Mouse (Mus musculus) R1 (cell line): ENCODE measurements at regions not wholly inside any gene's neighbourhood (a gene's known extent, or its start where the extent isn't known, plus 50 kb on each side); places are given as distances from the start of the nearest gene placed in this dataset.

Experiments
- DNase-seq: peaks from one replicate; pipeline ENCODE4 v3.0.0-alpha.2; 2018; ENCODE audit warnings: low read depth, low spot score

GRCm38 (mm10) chr19:22047657-22048056 lies 91.2 kb upstream of the Trpm3 start:
- DNase-seq, result no peak

- DNase-seq, result no peak
These were observed 72.5 kb upstream of the Trpm3 start for GRCm38 (mm10) chr19:22066302-22066701.

GRCm38 (mm10) chr19:22070246-22071030 lies 68.4 kb upstream of the Trpm3 start:
- DNase-seq, result no peak

GRCm38 (mm10) chr19:22071701-22072100 lies 67.1 kb upstream of the Trpm3 start:
- DNase-seq, result peak; percentile 34

GRCm38 (mm10) chr19:22074042-22074441 lies 64.8 kb upstream of the Trpm3 start:
- no peak for DNase-seq

- no peak for DNase-seq
These were observed 57.4 kb upstream of the Trpm3 start for GRCm38 (mm10) chr19:22081448-22081847.
